Mouse (Mus musculus) midbrain, embryonic 10.5 days (tissue): Measurements from ENCODE around the gene Chaf1a. TPM values are rescaled to one million over a fixed set of nuclear protein-coding genes. Genes with fewer than 3 reads are reported as not detected.
"Not testable (repeated sequence)": the region's sequence is repeated elsewhere in the genome, so short reads cannot be mapped to it uniquely, and the experiment has no call there.

Experiments used
- DNase-seq: peaks from one replicate; pipeline ENCODE4 v3.0.0-alpha.2; 2017; ENCODE audit warnings: low spot score
- H3K27ac ChIP-seq: fragments of 300-500 bp; sonication (generic); replicated peaks from 2 replicates; pipeline ENCODE4 v1.5.1; 2016; ENCODE audit warnings: mild to moderate bottlenecking
- H3K27me3 ChIP-seq: fragments of 300-500 bp; sonication (generic); 2 replicates; pipeline ENCODE4 v1.6.1; 2016; ENCODE audit warnings: low read depth, mild to moderate bottlenecking; ENCODE audit not compliant: poor library complexity, severe bottlenecking
- H3K36me3 ChIP-seq: fragments of 300-500 bp; sonication (generic); 2 replicates; pipeline ENCODE4 v1.6.1; 2016; ENCODE audit warnings: mild to moderate bottlenecking, moderate library complexity
- H3K4me1 ChIP-seq: fragments of 300-500 bp; sonication (generic); 2 replicates; pipeline ENCODE4 v1.6.1; 2016
- H3K4me3 ChIP-seq: fragments of 300-500 bp; sonication (generic); 2 replicates; pipeline ENCODE4 v1.5.1; 2016; ENCODE audit warnings: mild to moderate bottlenecking, moderate library complexity
- H3K9me3 ChIP-seq: fragments of 300-500 bp; sonication (generic); replicated peaks from 2 replicates; pipeline ENCODE4 v1.6.1; 2016; ENCODE audit warnings: mild to moderate bottlenecking
- WGBS: fragments of 180-500 bp; shearing (Covaris S2); methylation state at CpG from one replicate; pipeline ENCODE4 v1.1.7; 2016; 5-methylcytosine and 5-hydroxymethylcytosine counted together
- polyA plus RNA-seq: library from polyadenylated mRNA; unstranded; fragments of >200 nt; fragmentation: Nextera tagmentation; extraction: Ambion mirVana; gene quantifications from 2 replicates; pipeline ENCODE4 v1.2.1, GENCODE M21; 2016

Gene Chaf1a
- polyA plus RNA-seq, 1 experiment from 2014 or later = 49.3 TPM

DNA sequence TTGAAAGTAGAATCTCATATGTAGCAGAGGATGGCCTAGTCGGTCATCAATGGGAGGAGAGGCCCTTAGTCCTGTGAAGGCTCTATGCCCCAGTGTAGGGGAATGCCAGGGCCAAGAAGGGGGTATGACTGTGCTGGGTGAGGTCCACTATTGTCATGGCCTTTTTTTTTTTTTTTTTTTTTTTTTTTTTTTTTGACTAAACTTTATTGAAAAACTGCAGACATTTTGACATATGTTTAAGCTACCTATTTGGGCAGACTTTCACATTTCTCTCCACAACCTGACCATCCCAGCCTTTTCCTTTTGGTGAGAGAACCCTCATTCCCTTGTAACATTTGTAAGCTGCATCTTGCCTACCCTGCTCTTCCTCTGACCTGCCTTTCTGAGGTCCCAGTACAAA, 52.1 kb downstream of the Chaf1a start:
- no peak for DNase-seq
- Histone ChIP-seq H3K27ac (no peak overlapping the region), H3K27me3 (no peaks in the 10 kb centered on the region), H3K36me3 (peaks cover 87% of the 10 kb centered on the region), H3K9me3 (no peaks in the 10 kb centered on the region), H3K4me1 (no peaks in the 10 kb centered on the region), H3K4me3 (no peak overlapping the region)
- WGBS = 93% methylated on average over 1 of the region's 1 CpGs

GRCm38 (mm10) chr17:56092794-56093193, 52.6 kb downstream of the Chaf1a start:
- no peak for DNase-seq
- WGBS = 91% methylated on average over 1 of the region's 1 CpGs
- H3K4me3 ChIP-seq = no peak overlapping the region
- H3K9me3 ChIP-seq = no peaks in the 10 kb centered on the region
- no peaks in the 10 kb centered on the region for H3K4me1 ChIP-seq
- peaks cover 87% of the 10 kb centered on the region for H3K36me3 ChIP-seq
- H3K27ac ChIP-seq = no peak overlapping the region
- H3K27me3 ChIP-seq = no peaks in the 10 kb centered on the region

GRCm38 (mm10) chr17:56096883-56097282, 56.6 kb downstream of the Chaf1a start:
- Histone ChIP-seq H3K4me3 (no peak overlapping the region), H3K27me3 (no peaks in the 10 kb centered on the region), H3K36me3 (peaks cover 92% of the 10 kb centered on the region), H3K9me3 (no peaks in the 10 kb centered on the region), H3K27ac (no peak overlapping the region), H3K4me1 (no peaks in the 10 kb centered on the region)
- DNase-seq = no peak
- WGBS = 92% methylated on average over 12 of the region's 12 CpGs

GRCm38 (mm10) chr17:56098180-56098579, 57.9 kb downstream of the Chaf1a start:
- no peak overlapping the region for H3K4me3 ChIP-seq
- H3K27me3 ChIP-seq = no peaks in the 10 kb centered on the region
- no peaks in the 10 kb centered on the region for H3K4me1 ChIP-seq
- WGBS = 88% methylated on average over 8 of the region's 8 CpGs
- no peak for DNase-seq
- H3K36me3 ChIP-seq = peaks cover 97% of the 10 kb centered on the region
- no peak overlapping the region for H3K27ac ChIP-seq
- H3K9me3 ChIP-seq = no peaks in the 10 kb centered on the region

GRCm38 (mm10) chr17:56098711-56099572, 58.7 kb downstream of the Chaf1a start:
- Histone ChIP-seq H3K4me3 (no peak overlapping the region), H3K9me3 (no peaks in the 10 kb centered on the region), H3K27me3 (no peaks in the 10 kb centered on the region), H3K36me3 (peaks cover 98% of the 10 kb centered on the region), H3K4me1 (no peaks in the 10 kb centered on the region), H3K27ac (no peak overlapping the region)
- no peak for DNase-seq
- WGBS = 95% methylated on average over 15 of the region's 15 CpGs

DNA sequence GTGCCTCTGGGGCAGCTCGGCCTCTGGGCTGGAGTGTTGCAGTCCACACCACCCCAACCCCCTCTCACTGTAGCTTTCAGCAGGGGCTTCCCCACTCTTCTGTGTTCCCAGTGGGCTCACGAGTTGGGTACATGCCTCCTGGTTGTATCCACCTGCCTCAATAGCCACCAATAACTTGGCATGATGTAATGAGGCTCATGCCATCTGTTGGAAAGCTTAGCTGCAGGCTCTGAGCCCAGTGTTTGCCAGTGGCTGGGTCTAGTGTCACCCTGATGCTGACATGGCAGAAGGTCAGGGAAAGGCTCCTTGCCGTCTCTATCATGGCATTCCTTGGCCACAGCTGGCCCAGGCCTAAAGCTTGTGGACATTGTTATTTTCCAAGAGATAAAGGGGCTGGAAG, 60.6 kb downstream of the Chaf1a start:
- Histone ChIP-seq H3K27ac (no peak overlapping the region), H3K36me3 (peaks cover 83% of the 10 kb centered on the region), H3K4me3 (no peak overlapping the region), H3K4me1 (no peaks in the 10 kb centered on the region), H3K9me3 (no peaks in the 10 kb centered on the region), H3K27me3 (no peaks in the 10 kb centered on the region)
- WGBS = 95% methylated on average over 3 of the region's 3 CpGs
- DNase-seq = no peak

DNA sequence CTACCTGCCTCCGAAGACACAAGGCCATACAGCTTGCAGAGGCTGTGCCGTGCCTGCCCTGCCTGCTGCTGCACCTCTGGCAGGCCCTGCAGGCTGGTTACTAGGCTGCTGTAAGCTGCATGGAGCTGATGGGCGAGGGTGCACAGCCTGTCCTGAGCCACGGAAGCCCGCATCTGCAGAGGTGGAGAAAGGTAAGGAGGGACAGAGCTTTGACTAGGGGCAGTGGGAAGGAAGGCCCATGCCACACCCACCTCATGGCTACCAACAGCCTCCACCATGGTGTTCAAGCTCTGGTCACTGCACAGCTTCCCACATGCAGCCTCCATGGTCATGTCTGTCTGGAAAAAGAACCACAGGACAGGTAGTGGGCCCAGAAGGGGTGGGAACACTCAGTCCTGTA, 61.9 kb downstream of the Chaf1a start:
- H3K36me3 ChIP-seq = peaks cover 70% of the 10 kb centered on the region
- H3K27me3 ChIP-seq = no peaks in the 10 kb centered on the region
- WGBS = 91% methylated on average over 5 of the region's 5 CpGs
- H3K4me3 ChIP-seq = no peak overlapping the region
- H3K27ac ChIP-seq = no peak overlapping the region
- no peak for DNase-seq
- H3K9me3 ChIP-seq = no peaks in the 10 kb centered on the region
- H3K4me1 ChIP-seq = no peaks in the 10 kb centered on the region

DNA sequence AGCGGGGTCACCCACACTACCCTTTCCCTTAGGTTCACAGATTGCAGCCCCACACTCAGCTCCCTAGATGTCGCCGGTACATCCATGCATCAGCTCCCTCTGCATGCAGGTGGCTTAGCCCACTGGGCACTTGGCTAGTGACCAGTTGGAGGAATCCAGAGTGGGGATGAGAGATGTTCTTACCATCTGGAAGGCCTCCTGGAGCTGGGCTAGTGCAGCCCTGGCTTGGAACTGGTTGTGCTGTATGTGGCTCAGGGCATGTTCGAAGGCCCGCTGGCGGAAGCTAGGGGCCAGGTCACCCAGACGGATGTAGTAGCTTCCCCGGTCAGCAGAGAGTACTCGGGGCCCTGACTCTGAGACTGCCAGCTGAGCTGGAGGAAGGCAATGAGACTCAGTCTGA, 62.7 kb downstream of the Chaf1a start:
- no peak overlapping the region for H3K4me3 ChIP-seq
- no peaks in the 10 kb centered on the region for H3K9me3 ChIP-seq
- peaks cover 62% of the 10 kb centered on the region for H3K36me3 ChIP-seq
- no peak for DNase-seq
- H3K27ac ChIP-seq = no peak overlapping the region
- no peaks in the 10 kb centered on the region for H3K4me1 ChIP-seq
- 94% methylated on average over 9 of the region's 9 CpGs for WGBS
- H3K27me3 ChIP-seq = no peaks in the 10 kb centered on the region

GRCm38 (mm10) chr17:56103465-56104285, 63.4 kb downstream of the Chaf1a start:
- no peaks in the 10 kb centered on the region for H3K9me3 ChIP-seq
- DNase-seq = no peak
- H3K4me3 ChIP-seq = no peak overlapping the region
- peaks cover 55% of the 10 kb centered on the region for H3K36me3 ChIP-seq
- no peaks in the 10 kb centered on the region for H3K27me3 ChIP-seq
- no peaks in the 10 kb centered on the region for H3K4me1 ChIP-seq
- 95% methylated on average over 8 of the region's 8 CpGs for WGBS
- H3K27ac ChIP-seq = no peak overlapping the region

- H3K9me3 ChIP-seq, H3K4me1 ChIP-seq, H3K4me3 ChIP-seq, H3K27me3 ChIP-seq, DNase-seq, H3K27ac ChIP-seq: not testable (repeated sequence)
- peaks cover 43% of the 10 kb centered on the region for H3K36me3 ChIP-seq
- WGBS = 94% methylated on average over 2 of the region's 5 CpGs
These were observed 64.6 kb downstream of the Chaf1a start for GRCm38 (mm10) chr17:56104821-56105220.

- not testable (repeated sequence) for DNase-seq, H3K27ac ChIP-seq, H3K4me3 ChIP-seq, H3K9me3 ChIP-seq, H3K27me3 ChIP-seq, H3K4me1 ChIP-seq
- peaks cover 27% of the 10 kb centered on the region for H3K36me3 ChIP-seq
- WGBS = 94% methylated on average over 4 of the region's 4 CpGs
These were observed 66.2 kb downstream of the Chaf1a start for GRCm38 (mm10) chr17:56106436-56106835.

GRCm38 (mm10) chr17:56106981-56107380, 66.7 kb downstream of the Chaf1a start:
- Histone ChIP-seq H3K27me3 (no peaks in the 10 kb centered on the region), H3K27ac (no peak overlapping the region), H3K9me3 (no peaks in the 10 kb centered on the region), H3K36me3 (peaks cover 22% of the 10 kb centered on the region), H3K4me1 (no peaks in the 10 kb centered on the region), H3K4me3 (no peak overlapping the region)
- DNase-seq = no peak
- WGBS = 85% methylated on average over 4 of the region's 4 CpGs

DNA sequence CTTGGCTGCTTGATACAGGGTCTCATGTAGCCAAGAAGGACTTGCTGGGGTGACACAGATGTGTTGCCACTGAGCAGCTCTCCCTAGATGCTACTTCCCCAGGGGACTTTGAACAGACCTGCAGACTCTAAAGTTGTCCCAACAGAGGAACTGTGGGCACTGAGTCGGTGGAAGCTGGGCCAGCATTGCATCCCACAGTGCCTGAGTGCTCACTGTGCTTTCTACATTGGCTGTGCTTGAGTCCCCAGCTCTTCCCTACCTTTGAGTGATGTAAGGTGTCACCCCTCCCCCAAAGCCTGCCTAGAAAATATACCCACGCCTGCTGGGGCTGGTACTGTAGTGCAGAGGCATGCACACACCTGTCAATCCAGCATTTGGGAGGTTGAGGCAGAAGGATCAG, 67.5 kb downstream of the Chaf1a start:
- Histone ChIP-seq H3K4me1 (peaks cover 2% of the 10 kb centered on the region; the same call in 1 of the 2 replicates), H3K4me3 (no peak overlapping the region), H3K27me3 (no peaks in the 10 kb centered on the region), H3K36me3 (peaks cover 14% of the 10 kb centered on the region), H3K27ac (no peak overlapping the region), H3K9me3 (no peaks in the 10 kb centered on the region)
- no peak for DNase-seq
- WGBS = 72% methylated on average over 2 of the region's 2 CpGs
